Mouse (Mus musculus): ENCODE results near the gene Arhgap24. TPM values are rescaled to one million over a fixed set of nuclear protein-coding genes. Genes with fewer than 3 reads are reported as not detected.

The Arhgap24 gene
- polyA plus RNA-seq, 1 experiment from 2014 or later = 13.0 TPM

- DNase-seq (ENCODE audit: low spot score) (no peak), ATAC-seq (ENCODE audit: insufficient number of reproducible peaks, low FRiP score, low TSS enrichment, low read depth) (no peak)
- no peak overlapping the region for H3K27ac ChIP-seq (replicated peaks; ENCODE audit: low read depth, low read length)
- no peak overlapping the region for H3K4me2 ChIP-seq (ENCODE audit: low read depth, severe bottlenecking)
- no peak overlapping the region for H3K9ac ChIP-seq (ENCODE audit: low read length)
- no peak overlapping the region for H3K4me3 ChIP-seq (ENCODE audit: low read depth, low read length)
- no peaks in the 10 kb centered on the region for H3K9me3 ChIP-seq (ENCODE audit: control insufficient read depth, low read length)
- 84% methylated on average over 3 of the region's 3 CpGs for WGBS
- H3K27me3 ChIP-seq (ENCODE audit: control insufficient read depth, insufficient read depth, low read length) = no peaks in the 10 kb centered on the region
- H3K36me3 ChIP-seq (ENCODE audit: control insufficient read depth, insufficient read depth, low read length) = no peaks in the 10 kb centered on the region
- no peaks in the 10 kb centered on the region for H3K4me1 ChIP-seq (ENCODE audit: control insufficient read depth, insufficient read depth, low read length)
These were observed 27.0 kb downstream of the Arhgap24 start for GRCm38 (mm10) chr5:102508162-102508561.

GRCm38 (mm10) chr5:102509381-102509780 is 28.2 kb downstream of the Arhgap24 start:
- no peaks in the 10 kb centered on the region for H3K4me1 ChIP-seq (ENCODE audit: control insufficient read depth, insufficient read depth, low read length)
- H3K4me3 ChIP-seq (ENCODE audit: low read depth, low read length) = no peak overlapping the region
- H3K4me2 ChIP-seq (ENCODE audit: low read depth, severe bottlenecking) = no peak overlapping the region
- H3K9ac ChIP-seq (ENCODE audit: low read length) = no peak overlapping the region
- H3K27me3 ChIP-seq (ENCODE audit: control insufficient read depth, insufficient read depth, low read length) = no peaks in the 10 kb centered on the region
- no peaks in the 10 kb centered on the region for H3K9me3 ChIP-seq (ENCODE audit: control insufficient read depth, low read length)
- H3K36me3 ChIP-seq (ENCODE audit: control insufficient read depth, insufficient read depth, low read length) = no peaks in the 10 kb centered on the region
- no peak for ATAC-seq (ENCODE audit: insufficient number of reproducible peaks, low FRiP score, low TSS enrichment, low read depth)
- no peak for DNase-seq (ENCODE audit: low spot score)
- WGBS = 81% methylated on average over 2 of the region's 2 CpGs
- H3K27ac ChIP-seq (replicated peaks; ENCODE audit: low read depth, low read length) = no peak overlapping the region

- no peaks in the 10 kb centered on the region for H3K27me3 ChIP-seq (ENCODE audit: control insufficient read depth, insufficient read depth, low read length)
- WGBS = 75% methylated on average over 4 of the region's 4 CpGs
- no peak overlapping the region for H3K27ac ChIP-seq (replicated peaks; ENCODE audit: low read depth, low read length)
- H3K36me3 ChIP-seq (ENCODE audit: control insufficient read depth, insufficient read depth, low read length) = no peaks in the 10 kb centered on the region
- H3K4me1 ChIP-seq (ENCODE audit: control insufficient read depth, insufficient read depth, low read length) = no peaks in the 10 kb centered on the region
- H3K9me3 ChIP-seq (ENCODE audit: control insufficient read depth, low read length) = no peaks in the 10 kb centered on the region
- H3K4me3 ChIP-seq (ENCODE audit: low read depth, low read length) = no peak overlapping the region
- no peak overlapping the region for H3K4me2 ChIP-seq (ENCODE audit: low read depth, severe bottlenecking)
- ATAC-seq (ENCODE audit: insufficient number of reproducible peaks, low FRiP score, low TSS enrichment, low read depth) (no peak), DNase-seq (ENCODE audit: low spot score) (no peak)
- no peak overlapping the region for H3K9ac ChIP-seq (ENCODE audit: low read length)
These were observed 30.5 kb downstream of the Arhgap24 start for GRCm38 (mm10) chr5:102511651-102512050.

GRCm38 (mm10) chr5:102515496-102515895 is 34.3 kb downstream of the Arhgap24 start:
- no peak for DNase-seq (ENCODE audit: low spot score)
- 90% methylated on average over 7 of the region's 7 CpGs for WGBS

GRCm38 (mm10) chr5:102520506-102520905 is 39.3 kb downstream of the Arhgap24 start:
- no peaks in the 10 kb centered on the region for H3K36me3 ChIP-seq (ENCODE audit: control insufficient read depth, insufficient read depth, low read length)
- no peak for DNase-seq (ENCODE audit: low spot score)
- ATAC-seq (ENCODE audit: insufficient number of reproducible peaks, low FRiP score, low TSS enrichment, low read depth) = no peak
- H3K9ac ChIP-seq (ENCODE audit: low read length) = no peak overlapping the region
- no peaks in the 10 kb centered on the region for H3K9me3 ChIP-seq (ENCODE audit: control insufficient read depth, low read length)
- WGBS = 63% methylated on average over 1 of the region's 1 CpGs
- H3K4me1 ChIP-seq (ENCODE audit: control insufficient read depth, insufficient read depth, low read length) = no peaks in the 10 kb centered on the region
- H3K4me3 ChIP-seq (ENCODE audit: low read depth, low read length) = no peak overlapping the region
- no peaks in the 10 kb centered on the region for H3K27me3 ChIP-seq (ENCODE audit: control insufficient read depth, insufficient read depth, low read length)
- no peak overlapping the region for H3K27ac ChIP-seq (replicated peaks; ENCODE audit: low read depth, low read length)
- H3K4me2 ChIP-seq (ENCODE audit: low read depth, severe bottlenecking) = no peak overlapping the region

More at GRCm38 (mm10) chr5:102515496-102515895, 34.3 kb downstream of the Arhgap24 start:
- Histone ChIP-seq H3K9me3 (ENCODE audit: control insufficient read depth, low read length) (no peaks in the 10 kb centered on the region), H3K4me3 (ENCODE audit: low read depth, low read length) (no peak overlapping the region), H3K9ac (ENCODE audit: low read length) (no peak overlapping the region), H3K27ac (replicated peaks; ENCODE audit: low read depth, low read length) (no peak overlapping the region), H3K27me3 (ENCODE audit: control insufficient read depth, insufficient read depth, low read length) (no peaks in the 10 kb centered on the region), H3K4me2 (ENCODE audit: low read depth, severe bottlenecking) (no peak overlapping the region), H3K4me1 (ENCODE audit: control insufficient read depth, insufficient read depth, low read length) (no peaks in the 10 kb centered on the region), H3K36me3 (ENCODE audit: control insufficient read depth, insufficient read depth, low read length) (no peaks in the 10 kb centered on the region)
- no peak for ATAC-seq (ENCODE audit: insufficient number of reproducible peaks, low FRiP score, low TSS enrichment, low read depth)

- ATAC-seq (ENCODE audit: insufficient number of reproducible peaks, low FRiP score, low TSS enrichment, low read depth) = no peak
- Histone ChIP-seq H3K9ac (ENCODE audit: low read length) (no peak overlapping the region), H3K36me3 (ENCODE audit: control insufficient read depth, insufficient read depth, low read length) (no peaks in the 10 kb centered on the region), H3K4me1 (ENCODE audit: control insufficient read depth, insufficient read depth, low read length) (no peaks in the 10 kb centered on the region), H3K4me3 (ENCODE audit: low read depth, low read length) (no peak overlapping the region), H3K27ac (replicated peaks; ENCODE audit: low read depth, low read length) (no peak overlapping the region), H3K27me3 (ENCODE audit: control insufficient read depth, insufficient read depth, low read length) (no peaks in the 10 kb centered on the region), H3K9me3 (ENCODE audit: control insufficient read depth, low read length) (no peaks in the 10 kb centered on the region), H3K4me2 (ENCODE audit: low read depth, severe bottlenecking) (no peak overlapping the region)
- no peak for DNase-seq (ENCODE audit: low spot score)
- 89% methylated on average over 9 of the region's 9 CpGs for WGBS
These were observed 54.1 kb downstream of the Arhgap24 start for GRCm38 (mm10) chr5:102535311-102535710.

- no peaks in the 10 kb centered on the region for H3K4me1 ChIP-seq (ENCODE audit: control insufficient read depth, insufficient read depth, low read length)
- H3K36me3 ChIP-seq (ENCODE audit: control insufficient read depth, insufficient read depth, low read length) = no peaks in the 10 kb centered on the region
- no peak overlapping the region for H3K4me3 ChIP-seq (ENCODE audit: low read depth, low read length)
- H3K27ac ChIP-seq (replicated peaks; ENCODE audit: low read depth, low read length) = no peak overlapping the region
- DNase-seq (ENCODE audit: low spot score) (no peak), ATAC-seq (ENCODE audit: insufficient number of reproducible peaks, low FRiP score, low TSS enrichment, low read depth) (no peak)
- H3K27me3 ChIP-seq (ENCODE audit: control insufficient read depth, insufficient read depth, low read length) = no peaks in the 10 kb centered on the region
- no peaks in the 10 kb centered on the region for H3K9me3 ChIP-seq (ENCODE audit: control insufficient read depth, low read length)
- 88% methylated on average over 3 of the region's 3 CpGs for WGBS
- no peak overlapping the region for H3K9ac ChIP-seq (ENCODE audit: low read length)
- H3K4me2 ChIP-seq (ENCODE audit: low read depth, severe bottlenecking) = no peak overlapping the region
These were observed 56.6 kb downstream of the Arhgap24 start for GRCm38 (mm10) chr5:102537819-102538218.

- peaks cover 8% of the 10 kb centered on the region; the same call in 1 of the 2 replicates for H3K4me1 ChIP-seq (ENCODE audit: control insufficient read depth, insufficient read depth, low read length)
- no peak for ATAC-seq (ENCODE audit: insufficient number of reproducible peaks, low FRiP score, low TSS enrichment, low read depth)
- H3K4me3 ChIP-seq (ENCODE audit: low read depth, low read length) = no peak overlapping the region
- 94% methylated on average over 4 of the region's 4 CpGs for WGBS
- no peak overlapping the region for H3K9ac ChIP-seq (ENCODE audit: low read length)
- H3K27ac ChIP-seq (replicated peaks; ENCODE audit: low read depth, low read length) = no peak overlapping the region
- H3K4me2 ChIP-seq (ENCODE audit: low read depth, severe bottlenecking) = no peak overlapping the region
- H3K9me3 ChIP-seq (ENCODE audit: control insufficient read depth, low read length) = no peaks in the 10 kb centered on the region
- no peaks in the 10 kb centered on the region for H3K36me3 ChIP-seq (ENCODE audit: control insufficient read depth, insufficient read depth, low read length)
- DNase-seq (ENCODE audit: low spot score) = no peak
- no peaks in the 10 kb centered on the region for H3K27me3 ChIP-seq (ENCODE audit: control insufficient read depth, insufficient read depth, low read length)
These were observed 65.1 kb downstream of the Arhgap24 start for GRCm38 (mm10) chr5:102546296-102546695.

GRCm38 (mm10) chr5:102547786-102548185 is 66.6 kb downstream of the Arhgap24 start:
- Histone ChIP-seq H3K27me3 (ENCODE audit: control insufficient read depth, insufficient read depth, low read length) (no peaks in the 10 kb centered on the region), H3K4me2 (ENCODE audit: low read depth, severe bottlenecking) (no peak overlapping the region), H3K4me1 (ENCODE audit: control insufficient read depth, insufficient read depth, low read length) (peaks cover 9% of the 10 kb centered on the region; the same call in 1 of the 2 replicates), H3K4me3 (ENCODE audit: low read depth, low read length) (no peak overlapping the region), H3K36me3 (ENCODE audit: control insufficient read depth, insufficient read depth, low read length) (no peaks in the 10 kb centered on the region), H3K27ac (replicated peaks; ENCODE audit: low read depth, low read length) (no peak overlapping the region), H3K9ac (ENCODE audit: low read length) (no peak overlapping the region), H3K9me3 (ENCODE audit: control insufficient read depth, low read length) (no peaks in the 10 kb centered on the region)
- ATAC-seq (ENCODE audit: insufficient number of reproducible peaks, low FRiP score, low TSS enrichment, low read depth) (no peak), DNase-seq (ENCODE audit: low spot score) (no peak)
